Mouse (Mus musculus) intestine, embryonic 15.5 days (tissue): ENCODE results near the gene Fam53b. TPM values are rescaled to one million over a fixed set of nuclear protein-coding genes. Genes with fewer than 3 reads are reported as not detected.

Experiments used
- ATAC-seq: fragments of 200-750 bp; cut with Nextera tagmentation; 2 replicates; pipeline ENCODE4 v1.8.0; 2017; ENCODE audit warnings: moderate TSS enrichment, moderate library complexity
- H3K27ac ChIP-seq: fragments of 300-500 bp; sonication (generic); 2 replicates; pipeline ENCODE4 v1.5.1; 2015; ENCODE audit warnings: mild to moderate bottlenecking, inconsistent platforms
- H3K27me3 ChIP-seq: fragments of 300-500 bp; sonication (generic); replicated peaks from 2 replicates; pipeline ENCODE4 v1.6.1; 2015; ENCODE audit warnings: inconsistent platforms
- H3K36me3 ChIP-seq: fragments of 300-500 bp; sonication (generic); 2 replicates; pipeline ENCODE4 v1.6.1; 2015; ENCODE audit warnings: inconsistent platforms
- H3K4me1 ChIP-seq: fragments of 300-500 bp; sonication (generic); replicated peaks from 2 replicates; pipeline ENCODE4 v1.6.1; 2015; ENCODE audit warnings: inconsistent platforms
- H3K4me2 ChIP-seq: fragments of 300-500 bp; sonication (generic); replicated peaks from 2 replicates; pipeline ENCODE4 v1.6.1; 2015; ENCODE audit warnings: mild to moderate bottlenecking, inconsistent platforms
- H3K4me3 ChIP-seq: fragments of 300-500 bp; sonication (generic); replicated peaks from 2 replicates; pipeline ENCODE4 v1.5.1; 2015; ENCODE audit warnings: inconsistent platforms
- H3K9ac ChIP-seq: fragments of 300-500 bp; sonication (generic); 2 replicates; pipeline ENCODE4 v1.6.1; 2015; ENCODE audit warnings: inconsistent platforms
- H3K9me3 ChIP-seq: fragments of 300-500 bp; sonication (generic); 2 replicates; pipeline ENCODE4 v1.6.1; 2016; ENCODE audit warnings: inconsistent platforms
- WGBS: fragments of 180-500 bp; shearing (Covaris S2); methylation state at CpG from one replicate; pipeline ENCODE4 v1.1.7; 2015; 5-methylcytosine and 5-hydroxymethylcytosine counted together
- polyA plus RNA-seq: library from polyadenylated mRNA; unstranded; fragments of >200 nt; fragmentation: Nextera tagmentation; extraction: Ambion mirVana; gene quantifications from 2 replicates; pipeline ENCODE4 v1.2.1, GENCODE M21; 2015

Fam53b gene
- 17.9 and 19.1 TPM in 2 replicates for polyA plus RNA-seq

GRCm38 (mm10) chr7:132813416-132814088, at the start of gene Fam53b:
Gene Fam53b (minus strand): TSS chr7:132813886.
- under 1% methylated on average over 84 of the region's 85 CpGs for WGBS
- peak; percentile 72 for ATAC-seq
- no peaks in the 10 kb centered on the region for H3K9me3 ChIP-seq
- H3K9ac ChIP-seq, result peak within 1 kb of the TSS; percentile 81
- H3K27ac ChIP-seq, result peak within 1 kb of the TSS; percentile 88
- peak within 1 kb of the TSS; percentile 85 for H3K4me2 ChIP-seq
- H3K36me3 ChIP-seq, result no peaks in the 10 kb centered on the region
- H3K27me3 ChIP-seq, result no peaks in the 10 kb centered on the region
- peaks cover 31% of the 10 kb centered on the region for H3K4me1 ChIP-seq
- H3K4me3 ChIP-seq, result peak within 1 kb of the TSS; percentile 68

GRCm38 (mm10) chr7:132859042-132859958, 45.6 kb upstream of the Fam53b start, which contains the start of gene Abraxas2:
Gene Abraxas2 (plus strand): TSS chr7:132859225.
- Histone ChIP-seq H3K36me3 (no peaks in the 10 kb centered on the region), H3K27ac (peak within 1 kb of the TSS; percentile 87), H3K4me3 (peak within 1 kb of the TSS; percentile 94), H3K9me3 (no peaks in the 10 kb centered on the region), H3K4me2 (peak within 1 kb of the TSS; percentile 71), H3K27me3 (no peaks in the 10 kb centered on the region), H3K4me1 (0 out of 2 replicates have a peak, but pooled peaks cover 6% of the 10 kb centered on the region), H3K9ac (peak within 1 kb of the TSS; percentile 88)
- peak; percentile 98 for ATAC-seq
- WGBS, result under 1% methylated on average over 53 of the region's 53 CpGs

- Histone ChIP-seq H3K36me3 (no peaks in the 10 kb centered on the region), H3K27ac (no peak overlapping the region), H3K9me3 (no peaks in the 10 kb centered on the region), H3K9ac (no peak overlapping the region), H3K27me3 (no peaks in the 10 kb centered on the region), H3K4me2 (no peak overlapping the region), H3K4me3 (no peak overlapping the region), H3K4me1 (0 out of 2 replicates have a peak, but pooled peaks cover 6% of the 10 kb centered on the region)
- 69% methylated on average over 5 of the region's 5 CpGs for WGBS
- no peak for ATAC-seq
These were observed 44.4 kb upstream of the Fam53b start for GRCm38 (mm10) chr7:132858043-132858608.

GRCm38 (mm10) chr7:132856083-132856482, 42.4 kb upstream of the Fam53b start:
- Histone ChIP-seq H3K9ac (no peak overlapping the region), H3K4me3 (no peak overlapping the region), H3K27ac (no peak overlapping the region), H3K27me3 (no peaks in the 10 kb centered on the region), H3K4me2 (no peak overlapping the region), H3K36me3 (no peaks in the 10 kb centered on the region), H3K9me3 (no peaks in the 10 kb centered on the region), H3K4me1 (peaks cover 6% of the 10 kb centered on the region)
- ATAC-seq, result no peak
- WGBS, result 95% methylated on average over 1 of the region's 1 CpGs

- Histone ChIP-seq H3K4me1 (no peaks in the 10 kb centered on the region; the same call in none of the 2 replicates), H3K36me3 (0 out of 2 replicates have a peak, but pooled peaks cover 4% of the 10 kb centered on the region), H3K4me3 (no peak overlapping the region), H3K9ac (no peak overlapping the region), H3K4me2 (no peak overlapping the region), H3K27ac (no peak overlapping the region), H3K9me3 (no peaks in the 10 kb centered on the region), H3K27me3 (no peaks in the 10 kb centered on the region)
- ATAC-seq, result no peak
- WGBS, result 64% methylated on average over 4 of the region's 4 CpGs
These were observed 40.3 kb upstream of the Fam53b start for GRCm38 (mm10) chr7:132853946-132854345.

GRCm38 (mm10) chr7:132853361-132853760, 39.7 kb upstream of the Fam53b start:
- Histone ChIP-seq H3K27ac (no peak overlapping the region), H3K36me3 (0 out of 2 replicates have a peak, but pooled peaks cover 4% of the 10 kb centered on the region), H3K4me3 (no peak overlapping the region), H3K9me3 (no peaks in the 10 kb centered on the region), H3K27me3 (no peaks in the 10 kb centered on the region), H3K9ac (no peak overlapping the region), H3K4me2 (no peak overlapping the region), H3K4me1 (no peaks in the 10 kb centered on the region; the same call in none of the 2 replicates)
- ATAC-seq, result no peak
- whole genome bisulfite sequencing, result 88% methylated on average over 6 of the region's 6 CpGs

GRCm38 (mm10) chr7:132852173-132852844, 38.6 kb upstream of the Fam53b start, which contains the start of gene Eef1akmt2:
Gene Eef1akmt2 (minus strand): TSS chr7:132852673.
- H3K4me3 ChIP-seq, result peak within 1 kb of the TSS; percentile 94
- peak within 1 kb of the TSS; percentile 98 for H3K27ac ChIP-seq
- H3K27me3 ChIP-seq, result no peaks in the 10 kb centered on the region
- peak within 1 kb of the TSS; percentile 61 for H3K4me2 ChIP-seq
- under 1% methylated on average over 37 of the region's 37 CpGs for WGBS
- H3K9ac ChIP-seq, result peak within 1 kb of the TSS; percentile 99
- H3K36me3 ChIP-seq, result 0 out of 2 replicates have a peak, but pooled peaks cover 4% of the 10 kb centered on the region
- no peaks in the 10 kb centered on the region for H3K9me3 ChIP-seq
- H3K4me1 ChIP-seq, result no peaks in the 10 kb centered on the region; the same call in none of the 2 replicates
- peak; percentile 98 for ATAC-seq

GRCm38 (mm10) chr7:132843152-132843551, 29.5 kb upstream of the Fam53b start:
- no peaks in the 10 kb centered on the region for H3K36me3 ChIP-seq
- 92% methylated on average over 3 of the region's 3 CpGs for WGBS
- no peak for ATAC-seq

GRCm38 (mm10) chr7:132842455-132842854, 28.8 kb upstream of the Fam53b start:
- Histone ChIP-seq H3K27ac (no peak overlapping the region), H3K4me2 (no peak overlapping the region), H3K36me3 (no peaks in the 10 kb centered on the region), H3K4me3 (no peak overlapping the region), H3K9me3 (no peaks in the 10 kb centered on the region), H3K27me3 (no peaks in the 10 kb centered on the region), H3K4me1 (no peaks in the 10 kb centered on the region), H3K9ac (no peak overlapping the region)
- 88% methylated on average over 1 of the region's 1 CpGs for WGBS
- ATAC-seq, result no peak

More at GRCm38 (mm10) chr7:132843152-132843551, 29.5 kb upstream of the Fam53b start:
- Histone ChIP-seq H3K4me2 (no peak overlapping the region), H3K9ac (no peak overlapping the region), H3K9me3 (no peaks in the 10 kb centered on the region), H3K27me3 (no peaks in the 10 kb centered on the region), H3K4me1 (no peaks in the 10 kb centered on the region), H3K4me3 (no peak overlapping the region), H3K27ac (no peak overlapping the region)

- Histone ChIP-seq H3K27me3 (no peaks in the 10 kb centered on the region), H3K9me3 (no peaks in the 10 kb centered on the region), H3K27ac (no peak overlapping the region), H3K4me2 (no peak overlapping the region), H3K4me3 (no peak overlapping the region), H3K9ac (no peak overlapping the region), H3K4me1 (no peaks in the 10 kb centered on the region), H3K36me3 (no peaks in the 10 kb centered on the region)
- 76% methylated on average over 5 of the region's 5 CpGs for whole genome bisulfite sequencing
- no peak for ATAC-seq
These were observed 27.6 kb upstream of the Fam53b start for GRCm38 (mm10) chr7:132841287-132841686.

- H3K4me3 ChIP-seq, result no peak overlapping the region
- H3K27ac ChIP-seq, result no peak overlapping the region
- peaks cover 10% of the 10 kb centered on the region for H3K36me3 ChIP-seq
- no peaks in the 10 kb centered on the region for H3K27me3 ChIP-seq
- no peak for ATAC-seq
- no peak overlapping the region for H3K9ac ChIP-seq
- no peaks in the 10 kb centered on the region for H3K9me3 ChIP-seq
- H3K4me2 ChIP-seq, result no peak overlapping the region
- 64% methylated on average over 4 of the region's 4 CpGs for WGBS
- no peaks in the 10 kb centered on the region for H3K4me1 ChIP-seq
These were observed 17.3 kb upstream of the Fam53b start for GRCm38 (mm10) chr7:132830955-132831354.
